Mouse (Mus musculus) retina, postnatal 1 day (tissue): ENCODE data around the gene Cspg4.

ENCODE experiments used
- DNase-seq: peaks from one replicate; pipeline ENCODE4 v3.0.0-alpha.2; 2012

Cspg4 gene

DNA sequence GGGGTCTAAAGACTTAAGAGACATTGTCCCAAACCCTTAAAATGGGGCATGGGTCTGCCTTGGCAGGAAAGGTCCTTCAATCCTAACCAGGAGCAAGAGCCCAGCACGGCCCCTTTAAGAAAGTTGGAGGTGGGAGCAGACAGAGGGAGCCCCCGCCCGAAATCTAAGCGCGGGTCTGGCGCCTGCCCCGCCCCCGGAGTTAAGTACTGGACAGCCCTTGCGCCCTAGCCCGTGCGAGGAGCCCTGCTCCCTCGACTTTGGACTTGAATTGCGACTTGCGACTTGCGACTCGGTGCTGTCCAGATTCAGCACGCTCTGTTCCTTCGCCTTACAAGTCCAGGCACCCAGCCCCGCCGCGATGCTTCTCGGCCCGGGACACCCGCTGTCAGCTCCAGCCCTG is at the start of gene Cspg4:
Gene Cspg4, plus strand, starts transcription at position 202 of the 400 bp plus-strand sequence.
- DNase-seq: peak; percentile 63

DNA sequence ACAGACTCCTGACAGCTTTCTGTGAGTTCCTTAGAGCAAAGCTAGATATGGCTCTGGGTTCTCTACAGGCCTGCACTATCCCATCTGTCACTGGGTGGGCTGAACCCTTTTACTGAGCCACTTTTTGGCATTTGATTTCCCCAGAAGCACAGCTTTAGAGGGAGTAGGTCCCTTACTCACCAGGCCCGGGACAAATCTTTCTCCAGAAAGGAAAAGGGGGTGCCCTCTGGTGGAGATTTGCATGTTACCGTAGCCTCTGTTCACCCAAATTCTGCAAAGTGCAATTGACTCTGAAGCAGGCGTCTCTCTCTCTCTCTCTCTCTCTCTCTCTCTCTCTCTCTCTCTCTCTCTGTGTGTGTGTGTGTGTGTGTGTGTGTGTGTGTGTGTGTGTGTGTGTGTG is 39.9 kb upstream of the Cspg4 start:
- peak; percentile 70 for DNase-seq

DNA sequence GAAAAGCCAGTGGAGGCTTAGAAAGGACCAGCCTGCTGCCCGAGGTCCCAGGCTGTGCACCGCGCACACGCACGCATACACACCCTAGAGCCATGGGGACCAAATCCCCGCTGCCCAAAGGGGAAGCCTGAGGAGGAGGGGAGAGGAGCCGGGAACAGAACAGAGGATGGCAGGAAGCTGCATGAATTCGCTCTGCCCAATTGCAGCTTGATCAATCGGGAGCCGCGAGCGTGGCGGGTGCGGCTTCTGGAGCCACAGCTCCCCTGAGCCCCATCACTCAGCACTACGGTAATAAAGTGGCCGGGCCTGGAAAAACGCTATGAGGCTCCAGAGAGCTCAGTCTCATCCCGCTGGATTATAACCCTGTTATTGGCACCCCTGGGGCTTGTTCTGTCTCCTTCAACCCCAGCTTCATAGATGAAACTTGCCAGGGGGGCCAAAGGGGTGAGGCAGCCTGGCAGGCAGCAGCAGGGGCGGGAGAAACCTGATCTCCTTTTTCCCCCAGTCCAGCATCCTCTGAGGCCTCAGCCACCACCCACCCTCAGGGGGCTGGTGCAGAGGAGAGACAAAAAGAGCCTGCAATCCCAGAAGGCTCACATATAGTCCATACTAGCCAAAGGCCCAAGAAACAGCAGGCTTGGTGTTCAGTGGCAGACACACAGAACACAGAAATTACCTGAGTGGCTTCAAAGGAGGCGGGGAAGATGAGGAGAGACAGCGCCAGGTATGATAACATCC is 39.2 kb upstream of the Cspg4 start:
- DNase-seq: peak; percentile 51

DNA sequence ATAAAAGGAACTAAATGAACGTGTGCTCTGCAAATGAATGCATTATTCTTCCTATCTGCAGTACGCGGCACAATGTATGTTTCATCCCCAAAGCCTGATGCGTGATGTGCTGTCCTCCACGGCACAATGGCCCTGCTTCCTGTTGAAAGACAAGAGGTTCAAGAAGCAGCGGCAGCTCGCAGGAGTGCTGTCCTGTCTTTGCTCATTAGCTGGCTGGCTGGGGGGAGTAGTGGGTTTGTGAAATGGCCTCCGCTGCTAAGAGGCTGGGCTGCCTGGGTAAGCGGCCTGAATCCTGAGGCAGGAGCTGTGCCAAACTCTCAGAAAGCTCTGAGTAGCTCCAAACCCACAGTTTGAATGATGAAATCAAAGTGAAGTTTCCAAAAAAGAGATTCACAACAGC is 36.7 kb upstream of the Cspg4 start:
- DNase-seq: peak; percentile 57

DNA sequence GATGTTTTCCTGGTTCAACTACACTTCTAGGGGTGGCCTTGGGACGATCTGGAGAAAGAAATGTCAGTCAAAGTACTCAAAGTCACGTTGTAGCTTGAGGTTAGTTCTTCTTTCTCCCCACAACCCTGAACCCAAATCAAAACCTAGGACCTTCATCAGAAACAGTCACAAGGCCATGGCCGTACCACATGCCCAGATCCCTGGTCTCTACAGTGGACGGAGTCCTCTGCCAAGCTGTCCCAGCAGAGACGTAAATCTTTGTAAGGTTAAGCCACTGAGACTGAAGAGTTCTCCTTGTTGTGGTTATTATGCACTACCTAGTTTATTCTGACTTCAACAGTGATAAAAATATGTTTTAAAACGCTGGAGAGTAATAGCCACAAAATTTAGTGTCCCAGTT is 36.0 kb upstream of the Cspg4 start:
- DNase-seq: no peak

DNA sequence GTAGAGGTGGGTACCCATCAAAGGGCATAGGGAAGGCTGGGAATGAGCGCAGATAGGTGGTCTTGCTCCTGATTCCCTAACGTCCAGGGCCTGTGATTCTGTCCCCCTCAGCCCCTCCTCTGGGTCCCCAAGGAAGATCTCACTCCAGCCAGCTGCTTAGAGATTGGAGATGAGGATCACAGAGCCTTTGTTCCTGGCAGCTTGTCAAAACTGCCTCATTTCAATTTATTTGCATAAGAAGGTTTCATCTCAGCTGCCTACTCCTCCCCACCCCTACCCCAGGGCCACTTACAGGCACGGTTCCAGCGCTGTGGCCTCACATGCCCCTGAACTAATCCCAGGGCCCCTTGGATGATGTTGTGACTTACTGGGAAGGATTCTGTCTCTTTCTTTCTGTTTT is 34.7 kb upstream of the Cspg4 start:
- DNase-seq: peak; percentile 91

DNA sequence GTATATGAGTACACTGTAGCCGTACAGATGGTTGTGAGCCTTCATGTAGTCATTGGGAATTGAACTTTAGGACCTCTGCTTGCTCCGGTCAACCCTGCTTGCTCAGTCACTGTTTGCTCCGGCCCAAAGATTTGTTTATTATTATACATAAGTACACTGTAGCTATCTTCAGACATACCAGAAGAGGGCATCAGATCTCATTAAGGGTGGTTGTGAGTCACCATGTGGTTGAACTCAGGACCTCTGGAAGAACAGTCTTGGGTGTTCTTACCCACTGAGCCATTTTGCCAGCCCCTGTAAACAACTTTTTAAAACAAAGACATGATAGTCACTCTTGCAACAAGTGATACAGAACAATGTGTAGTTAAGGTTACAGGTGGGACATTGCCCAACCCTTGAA is 32.9 kb upstream of the Cspg4 start:
- no peak for DNase-seq

DNA sequence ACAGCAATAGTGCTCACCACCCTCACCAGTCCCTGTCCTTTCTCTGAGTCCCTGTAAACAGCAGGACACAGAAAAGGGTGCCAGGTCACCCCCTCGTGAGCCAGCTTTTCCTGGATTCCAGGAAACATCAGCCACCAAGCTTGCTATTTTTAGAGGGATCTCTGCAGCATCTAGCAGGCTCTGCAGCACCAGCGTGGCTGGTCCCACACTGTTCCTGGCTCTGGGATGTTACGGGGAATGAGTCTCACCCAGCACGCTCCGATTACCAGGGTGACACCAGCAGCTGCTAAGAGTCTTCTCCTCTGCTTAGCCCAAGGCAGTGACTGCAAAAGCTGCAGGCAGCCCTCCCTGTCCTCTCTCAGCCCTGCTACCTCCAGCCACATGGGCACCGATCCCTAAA is 31.9 kb upstream of the Cspg4 start:
- DNase-seq: no peak

DNA sequence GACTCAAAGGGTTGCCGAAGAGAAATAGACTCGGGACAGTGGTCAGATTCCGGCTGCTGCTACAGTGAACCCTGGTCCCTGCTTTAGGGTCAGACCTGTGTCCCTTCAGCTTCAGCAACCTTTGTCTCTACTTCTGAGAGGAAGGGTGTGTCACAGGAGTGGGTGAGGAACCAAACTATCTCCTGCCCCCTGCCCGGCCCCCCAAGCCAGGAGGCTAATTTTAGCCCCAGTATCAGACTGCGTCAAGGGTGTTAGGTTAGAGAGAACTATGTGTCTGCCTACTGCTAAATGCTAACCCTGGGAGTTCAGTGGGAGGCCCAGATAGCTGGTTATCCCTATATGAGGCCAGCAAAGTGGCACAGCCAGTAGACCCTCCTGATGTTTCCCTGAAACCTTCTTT is 29.7 kb upstream of the Cspg4 start:
- no peak for DNase-seq

DNA sequence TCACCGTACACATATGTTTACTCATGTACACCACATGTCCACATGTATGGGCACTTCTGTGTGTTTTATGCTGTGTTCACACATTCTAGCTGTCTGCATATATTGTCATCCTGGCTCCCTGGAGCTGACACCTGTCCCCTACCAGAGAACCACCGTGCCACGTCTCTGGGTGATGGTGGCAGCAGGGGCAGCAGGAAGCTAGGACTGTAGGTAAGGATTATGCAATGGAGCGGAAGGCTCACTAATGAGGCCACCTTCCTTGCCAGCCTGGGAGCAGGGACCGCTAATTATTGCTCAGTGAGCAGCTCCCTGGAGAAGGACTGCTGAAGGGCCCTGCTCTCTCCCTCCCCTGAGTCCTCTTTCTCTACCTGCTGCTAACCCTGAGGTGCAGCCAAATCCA is 24.1 kb upstream of the Cspg4 start:
- DNase-seq: peak; percentile 44

DNA sequence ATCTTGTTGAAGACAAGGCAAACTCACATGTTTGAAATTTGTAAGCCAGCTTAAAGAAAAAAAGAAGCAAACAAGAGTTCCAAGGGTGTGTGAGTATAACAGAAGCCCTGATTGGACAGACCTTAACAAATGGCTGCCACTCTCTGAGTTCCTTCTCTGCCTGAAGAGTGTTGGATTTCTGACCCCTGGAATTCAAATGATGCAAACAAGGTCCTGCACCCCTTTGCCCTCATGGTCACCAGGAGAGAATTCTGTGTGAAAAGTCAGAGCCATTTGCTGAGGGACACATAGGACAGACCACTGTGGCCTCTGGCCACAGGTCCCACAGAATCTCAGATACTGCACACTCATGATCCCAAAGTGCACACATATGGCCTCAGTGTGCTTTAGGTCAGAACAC is 23.0 kb upstream of the Cspg4 start:
- no peak for DNase-seq

DNA sequence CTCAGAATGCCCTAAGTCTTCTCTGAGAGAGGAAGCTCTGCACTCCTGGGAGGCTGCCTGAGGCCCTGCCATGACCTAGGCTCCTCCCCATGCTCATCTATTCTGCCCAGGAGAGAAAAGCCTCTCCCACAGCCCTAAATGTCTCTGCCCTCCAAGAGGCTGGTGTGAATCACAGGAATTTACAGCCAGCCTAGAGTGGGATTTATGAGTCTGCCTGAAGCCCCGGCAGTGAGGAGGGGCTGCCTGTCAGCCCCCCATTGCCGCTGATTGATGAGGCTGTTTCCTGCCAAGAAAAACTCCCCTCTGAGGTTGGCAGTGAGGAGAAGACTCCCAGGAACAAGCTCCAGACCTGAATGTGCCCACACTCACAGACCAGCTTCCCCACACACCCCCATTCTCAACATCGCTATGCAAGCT is 22.5 kb upstream of the Cspg4 start:
- no peak for DNase-seq

DNA sequence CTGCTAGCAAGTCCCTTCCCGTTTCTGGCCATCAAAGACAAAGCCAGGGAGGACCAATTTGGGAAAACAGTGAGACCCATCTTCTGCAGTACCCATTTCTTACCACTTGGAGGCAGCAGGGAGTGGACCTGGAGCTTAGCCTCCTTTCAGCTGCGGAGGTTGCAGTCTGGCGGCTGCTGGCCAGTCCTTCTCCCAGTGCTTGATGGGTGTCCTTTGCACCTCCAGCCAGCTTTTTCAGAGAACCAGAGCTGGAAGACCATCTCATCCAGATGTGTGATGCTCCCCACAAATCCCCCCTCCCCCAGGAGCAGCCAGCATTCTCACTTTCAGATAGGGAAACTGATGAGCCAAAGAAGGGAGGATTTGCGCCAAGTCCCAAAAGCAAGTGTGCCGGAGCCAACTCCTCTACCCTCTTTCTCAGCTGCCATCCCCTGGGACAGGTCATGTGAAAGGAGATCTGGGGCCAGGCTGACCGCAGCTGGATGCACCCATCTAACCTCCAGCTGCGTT is 21.1 kb upstream of the Cspg4 start:
- DNase-seq: peak; percentile 83

DNA sequence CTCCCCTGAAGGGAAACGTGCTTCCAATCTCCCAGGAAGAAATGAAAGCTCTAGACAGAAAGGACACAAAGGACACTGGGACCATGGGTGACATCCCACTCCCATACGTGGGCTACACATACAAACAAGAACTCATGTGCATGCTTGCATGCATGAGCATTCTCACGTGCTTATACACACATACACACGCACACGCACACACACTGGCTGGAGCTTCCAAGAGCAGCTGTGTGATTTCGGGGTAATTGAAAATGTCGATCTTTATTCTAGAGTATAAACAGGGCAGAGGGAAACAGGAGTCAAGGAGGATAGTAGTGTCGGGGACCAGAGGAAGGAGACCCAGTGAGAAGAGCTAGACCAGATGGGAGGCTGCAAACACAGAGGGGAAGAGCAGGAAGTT is 20.2 kb upstream of the Cspg4 start:
- DNase-seq: no peak

DNA sequence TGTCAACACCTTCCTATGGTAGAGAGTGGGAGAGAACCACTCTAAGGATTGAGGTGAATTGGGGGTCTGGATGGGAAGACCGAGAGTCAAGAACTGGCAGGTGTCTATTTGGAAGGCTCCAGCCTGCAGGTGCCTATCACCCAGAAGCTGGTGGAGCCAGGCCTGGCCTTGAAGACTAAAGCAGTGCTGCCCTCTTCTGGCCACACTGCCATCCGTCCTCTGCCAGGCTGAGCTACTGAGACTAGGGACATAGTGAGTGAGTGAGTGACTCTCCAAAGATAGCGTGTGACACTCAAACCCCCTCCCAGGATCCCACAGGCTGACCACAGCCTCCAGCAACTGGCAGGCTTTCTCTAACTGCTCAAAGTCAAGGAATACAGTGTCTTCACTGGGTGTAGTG is 17.3 kb upstream of the Cspg4 start:
- DNase-seq: peak; percentile 83

DNA sequence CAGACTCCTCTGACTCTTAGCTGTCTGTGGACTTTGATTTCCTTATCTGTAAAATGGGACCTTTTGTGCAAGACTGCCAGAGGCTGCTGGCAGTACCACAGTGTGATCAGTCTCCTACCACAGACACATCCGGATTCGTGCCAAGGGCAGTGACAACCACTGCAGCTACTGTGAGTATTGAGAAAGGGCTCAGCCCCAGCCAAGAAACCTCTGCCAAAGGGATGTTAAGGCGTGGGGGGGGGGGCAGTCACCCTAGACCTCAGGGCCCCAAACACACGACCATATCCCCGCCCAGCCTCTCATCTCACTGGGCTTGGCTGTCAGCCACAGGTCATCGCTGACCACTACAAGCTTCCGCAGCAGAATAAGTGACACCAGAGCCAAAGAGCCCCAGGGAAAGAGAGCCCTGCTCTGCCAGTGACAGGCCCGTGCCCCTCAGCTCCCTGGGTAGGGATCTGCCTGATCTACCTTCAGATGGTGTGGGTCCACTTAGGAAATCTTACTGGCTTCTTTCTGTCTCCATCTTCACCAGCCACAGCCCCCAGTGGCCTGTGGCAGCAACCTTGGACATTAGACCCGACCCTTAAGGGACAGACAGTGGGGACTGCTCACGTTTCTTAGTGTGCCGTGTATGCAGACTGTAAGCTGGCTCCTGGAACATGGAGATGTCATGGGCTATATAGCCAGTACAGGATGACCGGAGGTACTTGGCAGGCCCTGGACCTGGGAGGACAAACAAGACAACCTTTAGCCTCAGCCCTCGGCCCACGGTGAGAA is 14.5 kb upstream of the Cspg4 start:
- no peak for DNase-seq

DNA sequence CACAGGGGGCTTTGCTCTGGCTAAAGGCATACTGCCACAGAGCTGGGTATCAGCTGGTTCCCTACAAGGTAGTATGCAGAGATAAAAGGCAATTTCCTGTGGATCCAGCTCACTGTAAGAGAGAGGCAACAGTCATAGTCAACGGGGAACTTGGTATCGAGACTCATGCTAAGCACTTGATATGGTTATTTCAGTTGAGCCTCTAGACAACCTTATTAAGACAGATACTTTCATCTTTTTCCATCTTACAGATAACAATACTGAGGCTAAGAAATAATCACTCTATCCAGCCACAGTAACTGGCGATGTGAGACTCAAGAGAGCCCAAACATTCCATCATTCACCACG is 14.0 kb upstream of the Cspg4 start:
- DNase-seq: no peak

DNA sequence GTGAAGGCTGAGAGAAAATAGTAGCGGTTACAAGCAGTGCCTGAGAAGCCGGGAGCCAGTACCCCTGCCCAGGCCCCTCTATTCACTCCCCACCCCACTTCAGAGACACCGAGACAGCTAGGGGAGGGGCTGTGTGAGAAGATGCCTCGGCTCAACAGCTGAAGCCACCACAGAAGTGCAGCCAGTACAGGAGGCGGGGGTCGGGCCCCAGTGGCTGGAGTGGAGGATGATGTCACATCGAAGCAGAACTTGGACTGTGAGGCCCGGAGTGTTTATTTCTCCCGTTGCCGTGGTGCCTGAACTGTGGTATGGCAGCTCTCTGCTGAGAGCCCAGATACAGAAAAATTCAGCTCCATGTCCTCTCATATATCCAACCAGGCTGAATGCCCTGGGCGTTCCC is 13.1 kb upstream of the Cspg4 start:
- peak; percentile 71 for DNase-seq

DNA sequence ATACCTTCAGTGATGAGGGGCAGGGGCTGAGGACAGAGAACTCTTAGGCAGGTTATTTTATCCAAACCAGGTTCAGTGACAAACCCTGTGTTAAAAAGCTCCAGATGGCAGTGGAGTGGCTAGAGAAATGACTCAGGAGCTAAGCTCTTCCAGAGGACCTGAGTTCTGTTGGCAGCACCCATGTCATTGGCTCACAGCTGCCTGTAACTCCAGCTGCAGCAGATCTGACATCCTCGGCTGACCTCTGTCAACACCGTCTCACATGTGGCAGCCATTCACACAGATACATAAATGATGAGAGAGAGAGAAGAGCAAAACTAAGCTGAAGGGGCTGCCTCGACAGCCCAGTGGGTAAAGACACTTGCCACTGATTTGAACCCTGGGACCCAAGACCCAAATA is 7.4 kb upstream of the Cspg4 start:
- no peak for DNase-seq

DNA sequence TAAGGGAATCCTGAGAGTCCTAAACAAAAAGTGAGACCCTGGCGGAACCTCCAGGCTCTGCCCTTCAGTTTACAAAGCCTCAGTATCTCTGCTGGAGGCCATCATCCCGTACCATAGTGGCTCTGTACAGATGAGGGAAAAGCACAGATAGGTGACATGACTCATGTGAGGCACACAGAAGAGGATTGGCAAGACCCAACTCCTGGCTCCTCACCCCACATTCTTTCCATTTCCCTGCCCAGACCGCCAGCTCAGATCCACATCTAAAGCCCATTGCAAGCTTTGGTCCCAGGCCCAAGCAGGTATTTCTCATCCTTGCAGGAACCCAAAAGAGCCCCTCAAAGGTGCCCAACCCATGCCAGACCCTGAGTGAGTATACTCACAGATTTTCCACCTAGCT is 4.8 kb upstream of the Cspg4 start:
- no peak for DNase-seq

DNA sequence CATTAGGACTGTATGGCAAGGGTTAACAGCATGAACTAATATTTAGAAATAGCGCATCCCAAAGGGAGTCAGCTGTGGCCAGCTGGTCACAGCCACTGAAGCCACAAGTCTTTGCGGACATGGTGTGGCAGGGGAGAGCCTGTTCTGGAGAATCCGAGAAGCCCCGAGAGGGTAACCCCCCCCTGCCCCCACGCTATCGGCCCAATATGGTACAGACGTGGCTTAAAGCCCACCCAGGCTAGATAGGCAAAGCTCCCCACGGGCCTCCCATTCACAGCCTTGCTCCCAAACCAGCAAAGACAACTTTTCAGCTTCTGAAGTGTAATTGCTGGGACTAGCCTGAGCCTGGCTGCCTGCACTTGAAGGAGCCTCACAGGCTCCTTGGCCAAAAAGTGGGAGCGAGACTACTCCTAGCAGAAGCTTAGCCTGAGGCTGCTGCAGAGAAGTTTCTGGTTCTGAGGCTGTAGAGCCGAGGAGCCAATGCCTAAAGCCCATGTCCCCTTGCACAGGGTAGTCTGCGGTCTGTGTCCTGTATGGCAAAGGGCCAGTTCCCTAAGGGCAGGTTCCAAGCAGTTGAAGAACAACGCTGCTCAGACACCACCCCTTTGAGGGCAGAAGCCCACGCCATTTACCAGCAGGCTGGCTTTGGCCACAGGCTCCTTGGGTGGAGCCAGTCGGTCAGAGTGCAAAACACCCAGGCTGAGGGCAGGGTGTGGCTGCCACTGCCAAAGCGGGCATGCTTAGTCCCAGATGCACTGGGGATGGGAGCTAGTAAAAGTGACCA is 4.2 kb upstream of the Cspg4 start:
- DNase-seq: no peak

DNA sequence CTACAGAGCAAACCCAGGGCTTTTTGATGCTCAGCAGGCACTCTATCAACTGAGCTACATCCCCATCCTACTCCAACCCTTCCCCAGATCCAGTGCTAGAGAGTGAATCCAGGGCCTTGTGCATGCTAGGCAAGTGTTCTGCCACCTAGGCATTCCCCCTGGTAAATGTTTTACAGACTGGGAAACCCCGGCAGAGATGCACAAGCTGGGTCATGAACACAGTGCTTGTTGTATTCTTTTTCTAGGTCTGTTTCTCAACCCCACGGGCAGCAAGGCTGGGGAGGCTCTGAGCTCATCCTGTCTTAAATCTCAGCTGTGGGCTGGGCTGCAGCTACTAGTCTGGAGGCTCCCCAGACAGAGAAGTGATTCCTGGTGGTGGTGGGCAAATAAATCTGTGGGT is 2.0 kb upstream of the Cspg4 start:
- no peak for DNase-seq

DNA sequence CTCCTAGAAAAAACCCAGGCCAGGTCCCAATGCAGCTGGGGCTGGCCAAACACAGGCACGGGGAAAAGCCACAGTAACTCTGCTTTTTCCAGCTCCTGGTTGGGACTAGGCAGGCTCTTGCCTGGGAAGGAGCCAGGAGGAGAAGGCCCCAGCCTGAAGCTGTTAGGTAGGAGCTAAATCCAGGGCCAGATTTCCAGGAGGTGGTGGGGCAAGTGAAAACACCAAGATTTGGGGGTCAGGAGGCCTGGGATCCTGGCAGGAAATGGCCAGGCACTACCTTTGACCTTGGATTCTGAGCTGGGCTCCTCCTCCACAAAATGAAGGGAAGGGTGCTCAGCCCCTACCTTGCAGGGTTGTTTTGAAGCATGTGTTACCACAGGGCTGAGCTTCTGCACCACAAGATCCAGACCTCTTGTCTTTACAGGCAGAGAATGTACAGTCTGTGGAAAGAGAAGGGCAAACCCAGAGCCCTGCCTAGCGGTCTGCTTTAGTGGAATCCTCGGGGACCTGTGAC is 560 bp upstream of the Cspg4 start, which contains the start of gene Odf3l1:
Gene Odf3l1, minus strand, starts transcription at position 464 of the 514 bp plus-strand sequence.
- no peak for DNase-seq
